Mouse (Mus musculus) midbrain, postnatal 0 days (tissue): ENCODE results near the gene Ctnnbl1. TPM values are rescaled to one million over a fixed set of nuclear protein-coding genes. Genes with fewer than 3 reads are reported as not detected.

ENCODE experiments used
- ATAC-seq: fragments of 200-750 bp; cut with Nextera tagmentation; 2 replicates; pipeline ENCODE4 v1.8.0; 2017; ENCODE audit warnings: moderate number of reproducible peaks, mild to moderate bottlenecking, moderate TSS enrichment, moderate library complexity; ENCODE audit not compliant: low FRiP score
- DNase-seq: peaks from one replicate; pipeline ENCODE4 v3.0.0-alpha.2; 2015; ENCODE audit warnings: low spot score
- H3K27ac ChIP-seq: fragments of 300-500 bp; sonication (generic); 2 replicates; pipeline ENCODE4 v1.5.1; 2014; ENCODE audit warnings: low read depth, mild to moderate bottlenecking, low read length, mixed read lengths
- H3K27me3 ChIP-seq: fragments of 300-500 bp; sonication (generic); 2 replicates; pipeline ENCODE4 v1.6.1; 2014; ENCODE audit warnings: low read length, control low read depth, mixed read lengths; ENCODE audit not compliant: insufficient read depth
- H3K36me3 ChIP-seq: fragments of 300-500 bp; sonication (generic); 2 replicates; pipeline ENCODE4 v1.6.1; 2014; ENCODE audit warnings: low read length, control low read depth, mixed read lengths; ENCODE audit not compliant: insufficient read depth
- H3K4me1 ChIP-seq: fragments of 300-500 bp; sonication (generic); 2 replicates; pipeline ENCODE4 v1.6.1; 2014; ENCODE audit warnings: mild to moderate bottlenecking, control low read depth, antibody characterized with exemption, low read length, mixed read lengths; ENCODE audit not compliant: insufficient read depth
- H3K4me2 ChIP-seq: fragments of 300-500 bp; sonication (generic); 2 replicates; pipeline ENCODE4 v1.6.1; 2014; ENCODE audit warnings: low read depth, mild to moderate bottlenecking, low read length, mixed read lengths; ENCODE audit not compliant: poor library complexity, severe bottlenecking
- H3K4me3 ChIP-seq: fragments of 300-500 bp; sonication (generic); 2 replicates; pipeline ENCODE4 v1.5.1; 2014; ENCODE audit warnings: low read depth, mild to moderate bottlenecking, low read length, moderate library complexity
- H3K9ac ChIP-seq: fragments of 300-500 bp; sonication (generic); replicated peaks from 2 replicates; pipeline ENCODE4 v1.6.1; 2014; ENCODE audit warnings: mild to moderate bottlenecking, low read length, moderate library complexity, mixed read lengths; ENCODE audit not compliant: poor library complexity, severe bottlenecking
- H3K9me3 ChIP-seq: fragments of 300-500 bp; sonication (generic); 2 replicates; pipeline ENCODE4 v1.6.1; 2016; ENCODE audit warnings: low read length, control low read depth
- CTCF ChIP-seq: IDR thresholded peaks from 2 replicates; pipeline ENCODE4 v1.5.1; 2016; ENCODE audit warnings: antibody characterized with exemption, mild to moderate bottlenecking
- WGBS: fragments of 180-500 bp; shearing (Covaris S2); extraction: QIAGEN DNeasy Blood & Tissue Kit; methylation state at CpG from one replicate; pipeline ENCODE4 v1.1.7; 2014; 5-methylcytosine and 5-hydroxymethylcytosine counted together
- polyA plus RNA-seq: library from polyadenylated mRNA; unstranded; fragments of >200 nt; fragmentation: Nextera tagmentation; extraction: Ambion mirVana; gene quantifications from 2 replicates; pipeline ENCODE4 v1.2.1, GENCODE M21; 2015
- total RNA-seq: library from RNA; depleted of rRNA; stranded (reverse); fragments of >200 nt; gene quantifications from 2 replicates; pipeline ENCODE4 v1.2.3, GENCODE M21; 2014

Ctnnbl1 gene
- total and polyA plus RNA-seq, 2 experiments from 2014 or later, result 40.0 to 44.7 TPM

DNA sequence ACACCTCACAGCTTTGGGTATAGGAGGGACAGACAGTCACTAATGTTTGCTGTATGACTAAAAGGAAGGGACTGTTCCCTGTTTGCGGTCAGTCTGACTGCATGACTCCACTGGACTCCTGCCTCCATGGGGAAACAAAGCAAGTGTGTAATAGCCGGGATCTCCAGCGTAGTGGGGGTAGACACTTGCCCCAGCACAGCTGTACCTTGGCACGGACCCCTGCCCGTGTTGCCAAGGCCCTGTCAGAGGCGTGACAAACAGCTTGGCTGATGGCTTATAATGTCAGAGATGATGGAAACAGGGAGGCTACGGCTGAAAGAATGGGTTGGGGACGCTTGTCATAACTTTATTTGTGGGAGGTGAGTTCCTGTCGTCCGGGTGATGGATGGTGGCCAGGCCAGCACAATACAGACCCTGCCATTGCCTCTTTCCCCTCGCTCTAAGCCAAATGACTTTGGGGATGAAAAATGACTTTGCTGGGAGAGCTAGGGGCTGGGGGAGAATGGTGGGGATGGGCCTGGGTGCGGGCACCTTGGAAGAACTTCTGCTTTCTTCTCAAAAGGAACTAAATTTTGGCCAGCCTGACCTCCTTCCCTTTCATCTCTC, 21.5 kb upstream of the Ctnnbl1 start:
- no peak; the same call in 1 of the 2 replicates for ATAC-seq
- Histone ChIP-seq H3K4me2 (no peak overlapping the region), H3K36me3 (no peaks in the 10 kb centered on the region), H3K4me1 (0 out of 2 replicates have a peak, but pooled peaks cover 2% of the 10 kb centered on the region), H3K4me3 (no peak overlapping the region), H3K27me3 (no peaks in the 10 kb centered on the region), H3K9ac (no peak overlapping the region), H3K9me3 (no peaks in the 10 kb centered on the region), H3K27ac (no peak overlapping the region)
- WGBS, result 50% methylated on average over 12 of the region's 12 CpGs
- peak; percentile 60 for DNase-seq
- TF ChIP-seq CTCF, result no peak

DNA sequence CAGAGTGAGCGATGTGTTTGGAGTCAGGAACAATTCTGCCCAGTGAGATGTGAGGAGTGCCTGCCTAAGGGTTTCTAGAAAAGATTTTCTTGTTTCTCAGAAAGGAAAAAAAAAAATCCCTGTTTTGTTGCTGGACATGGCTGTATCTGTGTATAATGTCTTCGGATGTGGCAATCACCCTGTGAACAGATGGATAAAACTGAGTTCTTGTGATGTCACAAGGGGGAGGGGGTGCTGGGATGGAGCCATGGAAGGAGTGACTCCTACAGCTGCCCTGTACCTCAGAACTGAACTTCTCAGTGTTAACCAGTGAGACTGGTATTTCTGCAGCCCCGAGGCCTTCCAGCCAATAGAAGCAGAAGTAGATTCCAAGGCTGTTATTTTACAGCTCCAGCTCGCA, 18.8 kb upstream of the Ctnnbl1 start:
- Histone ChIP-seq H3K9ac (no peak overlapping the region), H3K4me2 (no peak overlapping the region), H3K4me3 (no peak overlapping the region), H3K9me3 (no peaks in the 10 kb centered on the region), H3K36me3 (no peaks in the 10 kb centered on the region), H3K27me3 (no peaks in the 10 kb centered on the region), H3K4me1 (0 out of 2 replicates have a peak, but pooled peaks cover 2% of the 10 kb centered on the region), H3K27ac (no peak overlapping the region)
- DNase-seq (no peak), ATAC-seq (no peak)
- no peak for TF ChIP-seq CTCF
- WGBS, result 56% methylated on average over 4 of the region's 4 CpGs

GRCm38 (mm10) chr2:157723883-157724573, 13.2 kb upstream of the Ctnnbl1 start:
- Histone ChIP-seq H3K9me3 (no peaks in the 10 kb centered on the region), H3K4me3 (no peak overlapping the region), H3K27ac (peak overlapping the region; percentile 55), H3K27me3 (no peaks in the 10 kb centered on the region), H3K4me1 (no peaks in the 10 kb centered on the region), H3K9ac (no peak overlapping the region), H3K36me3 (no peaks in the 10 kb centered on the region), H3K4me2 (no peak overlapping the region)
- no peak for TF ChIP-seq CTCF
- 31% methylated on average over 8 of the region's 8 CpGs for WGBS
- DNase-seq (peak; percentile 65), ATAC-seq (no peak)

DNA sequence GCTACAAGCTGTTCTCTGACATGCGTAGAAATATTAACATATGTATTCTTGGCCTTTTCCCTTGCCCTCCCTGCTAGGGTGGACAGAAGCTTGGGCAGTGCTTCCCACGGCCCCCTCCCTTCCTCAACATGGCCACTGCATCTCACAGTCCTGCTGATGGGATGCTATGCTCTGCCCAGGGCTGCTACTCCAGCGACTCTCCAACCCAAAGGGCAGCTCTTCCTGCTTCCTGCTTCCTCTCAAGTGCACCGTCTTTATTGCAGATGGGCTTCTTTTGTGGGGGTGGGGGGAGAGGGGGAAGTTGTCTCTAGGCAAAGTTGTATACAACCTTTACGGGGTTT, 12.7 kb upstream of the Ctnnbl1 start:
- 47% methylated on average over 5 of the region's 5 CpGs for WGBS
- no peaks in the 10 kb centered on the region for H3K27me3 ChIP-seq
- no peak for TF ChIP-seq CTCF
- peak overlapping the region; percentile 38; the same call in 1 of the 2 replicates for H3K27ac ChIP-seq
- no peak overlapping the region for H3K4me3 ChIP-seq
- no peaks in the 10 kb centered on the region for H3K9me3 ChIP-seq
- DNase-seq, result no peak
- H3K4me2 ChIP-seq, result no peak overlapping the region
- no peak overlapping the region for H3K9ac ChIP-seq
- no peaks in the 10 kb centered on the region for H3K4me1 ChIP-seq
- H3K36me3 ChIP-seq, result no peaks in the 10 kb centered on the region
- ATAC-seq, result no peak

DNA sequence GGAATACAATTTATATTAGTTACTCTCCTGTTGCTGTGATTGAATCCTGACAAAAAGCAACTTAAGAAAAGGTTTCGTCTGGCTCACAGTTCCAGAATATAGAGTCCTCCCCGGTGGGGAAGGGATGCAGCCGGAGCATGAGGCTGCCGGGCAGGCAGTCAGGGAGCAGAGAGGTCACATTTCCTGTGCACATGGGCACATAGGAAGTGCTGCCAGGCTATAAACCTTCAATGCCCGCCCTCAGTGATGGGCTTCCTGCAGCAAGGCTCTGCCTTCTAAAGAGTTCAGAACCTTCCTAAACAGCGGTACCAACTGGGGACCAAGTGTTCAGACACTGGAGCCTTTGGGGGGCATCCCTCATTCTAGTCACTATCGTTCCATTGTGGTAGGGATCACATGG, 7.4 kb downstream of the Ctnnbl1 start:
- Histone ChIP-seq H3K27ac (no peak overlapping the region), H3K27me3 (no peaks in the 10 kb centered on the region), H3K4me1 (0 out of 2 replicates have a peak, but pooled peaks cover 4% of the 10 kb centered on the region), H3K4me2 (no peak overlapping the region), H3K9ac (no peak overlapping the region), H3K4me3 (no peak overlapping the region), H3K9me3 (no peaks in the 10 kb centered on the region), H3K36me3 (no peaks in the 10 kb centered on the region; the same call in 1 of the 2 replicates)
- no peak for DNase-seq
- no peak for ATAC-seq
- no peak for TF ChIP-seq CTCF
- 86% methylated on average over 7 of the region's 7 CpGs for WGBS

DNA sequence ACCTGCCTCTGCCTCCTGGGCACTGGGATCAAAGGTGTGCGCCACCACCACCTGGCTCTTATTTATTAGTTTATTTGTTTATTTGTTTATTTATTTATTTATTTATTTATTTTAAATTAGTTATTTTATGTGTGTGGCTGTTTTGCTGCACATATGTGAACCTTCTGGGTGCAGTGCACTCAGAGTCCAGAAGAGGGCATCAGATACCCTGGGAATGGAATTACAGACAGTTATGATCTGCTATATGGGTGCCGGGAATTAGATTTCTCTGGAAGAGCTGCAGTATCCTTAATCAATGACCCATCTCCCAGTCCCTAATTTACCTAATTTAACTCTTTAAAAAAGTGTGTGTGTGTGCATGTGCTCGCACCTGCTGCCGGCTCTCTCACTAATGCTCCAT, 8.5 kb downstream of the Ctnnbl1 start:
- peak; percentile 50 for TF ChIP-seq CTCF
- Histone ChIP-seq H3K4me1 (0 out of 2 replicates have a peak, but pooled peaks cover 4% of the 10 kb centered on the region), H3K4me3 (no peak overlapping the region), H3K36me3 (no peaks in the 10 kb centered on the region; the same call in 1 of the 2 replicates), H3K27me3 (no peaks in the 10 kb centered on the region), H3K9me3 (no peaks in the 10 kb centered on the region), H3K9ac (no peak overlapping the region), H3K4me2 (no peak overlapping the region), H3K27ac (no peak overlapping the region)
- WGBS, result 98% methylated on average over 4 of the region's 4 CpGs
- DNase-seq (no peak), ATAC-seq (no peak)
